Mouse (Mus musculus): ENCODE results near the gene Camk1d. TPM values are rescaled to one million over a fixed set of nuclear protein-coding genes. Genes with fewer than 3 reads are reported as not detected.

The Camk1d gene
- total RNA-seq, 2 experiments from 2014 or later = 6.6 TPM

DNA sequence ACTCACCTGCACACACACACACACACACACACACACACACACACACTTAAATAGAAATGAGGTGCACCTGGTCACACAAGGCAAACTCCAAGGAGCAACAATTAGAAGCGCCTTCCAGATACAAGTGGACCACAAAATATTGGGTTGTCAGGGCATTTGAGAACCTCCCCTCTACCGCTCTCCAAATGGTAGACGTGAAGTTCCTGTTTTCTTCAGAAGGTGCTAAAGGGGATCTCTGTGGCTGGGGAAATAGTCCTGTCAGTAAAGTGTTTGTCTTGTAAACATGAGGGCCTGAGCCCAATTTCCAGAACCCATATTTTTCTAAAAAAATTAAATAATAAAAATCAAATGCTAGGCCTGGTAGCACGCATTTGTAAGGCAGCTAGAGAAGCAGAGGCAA lies 4.4 kb downstream of the Camk1d start:
- no peak for DNase-seq

DNA sequence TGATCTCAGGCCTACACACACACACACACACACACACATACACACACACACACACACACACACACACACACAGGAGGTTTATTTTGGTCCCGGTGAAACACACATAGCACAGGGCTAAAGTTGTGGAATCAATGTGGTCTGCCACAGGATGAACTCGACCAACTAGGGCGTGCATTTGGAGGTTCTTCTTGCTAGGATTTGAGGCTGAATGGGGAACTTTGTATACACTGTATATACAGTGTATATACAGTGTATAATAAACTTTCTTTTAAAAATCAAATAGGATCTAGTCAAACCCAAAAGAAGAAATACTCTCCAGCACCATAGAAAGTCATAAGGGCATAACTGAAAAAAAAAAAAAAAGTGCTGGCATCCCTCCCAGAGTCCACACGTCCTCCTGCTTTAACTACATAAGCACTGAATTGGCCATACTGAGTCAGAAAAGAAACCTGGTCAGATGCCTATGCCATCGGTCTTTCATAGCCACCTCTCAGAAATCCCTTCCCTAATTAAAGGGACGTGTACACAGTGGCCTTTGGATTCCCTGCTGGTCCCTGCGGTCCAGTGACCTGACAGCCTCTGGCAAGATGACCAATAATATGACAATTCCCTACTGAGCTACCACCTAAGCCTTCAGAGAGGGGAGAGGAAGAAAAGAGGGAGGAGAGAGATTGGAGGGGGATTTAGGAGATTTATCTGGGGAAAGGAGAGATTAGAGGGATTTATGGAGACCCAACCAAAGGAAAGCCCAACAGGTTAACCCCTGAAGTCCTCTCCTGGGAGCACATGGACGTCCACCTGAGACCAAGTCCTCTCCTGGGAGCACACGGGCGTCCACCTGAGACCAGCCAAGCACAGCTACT lies 6.2 kb downstream of the Camk1d start:
- DNase-seq = no peak

DNA sequence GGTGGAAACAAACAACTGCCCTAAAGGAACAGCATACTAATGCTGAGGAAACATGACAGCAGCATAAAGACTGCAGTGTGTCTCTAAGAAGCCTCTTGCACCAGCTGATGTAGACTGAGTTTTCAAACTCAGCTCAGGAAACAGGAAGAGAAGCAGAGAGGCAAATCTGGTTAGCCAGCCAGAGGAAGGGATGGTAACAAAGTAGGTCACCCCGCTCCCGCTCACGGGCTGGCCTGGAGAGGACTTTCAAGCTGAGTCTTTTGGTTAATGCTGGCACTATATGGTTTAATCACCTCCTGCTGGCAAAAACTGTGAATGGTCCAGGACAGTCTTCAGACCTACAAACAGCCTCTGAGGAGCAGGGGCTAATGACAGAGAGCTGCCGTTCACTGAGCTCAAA lies 7.7 kb downstream of the Camk1d start:
- DNase-seq = no peak

DNA sequence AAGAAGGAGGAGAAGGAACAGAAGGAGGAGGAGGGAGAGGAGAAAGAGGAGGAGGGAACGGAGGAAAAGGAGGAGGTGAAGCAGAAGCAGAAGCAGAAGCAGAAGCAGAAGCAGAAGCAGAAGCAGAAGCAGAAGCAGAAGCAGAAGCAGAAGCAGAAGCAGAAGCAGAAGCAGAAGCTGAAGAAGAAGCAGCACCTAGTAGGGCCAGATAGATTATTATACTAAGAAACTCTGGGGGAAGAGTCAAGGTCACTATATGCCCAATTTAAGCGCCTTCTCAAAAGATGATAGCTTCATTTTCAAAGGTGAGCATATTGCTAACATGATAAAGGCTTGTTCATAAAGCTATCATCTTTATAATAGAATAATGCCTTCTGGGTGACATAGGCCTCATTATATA lies 11.9 kb downstream of the Camk1d start:
- DNase-seq = no peak

DNA sequence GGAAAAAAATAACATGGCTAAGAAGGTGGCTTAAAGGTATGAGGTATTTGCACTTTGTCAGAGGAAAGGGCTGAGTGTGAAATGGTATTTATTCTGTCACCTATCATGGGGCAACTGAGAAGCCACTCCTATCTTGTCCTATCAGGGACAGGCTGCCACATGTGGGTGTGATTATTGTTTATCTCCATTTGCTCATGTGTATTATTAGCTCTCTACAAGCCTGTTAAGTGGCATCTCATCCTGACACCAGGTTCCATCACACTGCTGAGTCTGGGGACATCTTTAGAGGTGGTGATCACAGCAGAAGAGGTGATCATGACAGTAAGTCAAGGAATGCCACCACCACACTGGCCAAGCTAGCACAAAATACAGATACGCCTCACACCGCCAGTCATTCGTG lies 13.4 kb downstream of the Camk1d start:
- no peak for DNase-seq

DNA sequence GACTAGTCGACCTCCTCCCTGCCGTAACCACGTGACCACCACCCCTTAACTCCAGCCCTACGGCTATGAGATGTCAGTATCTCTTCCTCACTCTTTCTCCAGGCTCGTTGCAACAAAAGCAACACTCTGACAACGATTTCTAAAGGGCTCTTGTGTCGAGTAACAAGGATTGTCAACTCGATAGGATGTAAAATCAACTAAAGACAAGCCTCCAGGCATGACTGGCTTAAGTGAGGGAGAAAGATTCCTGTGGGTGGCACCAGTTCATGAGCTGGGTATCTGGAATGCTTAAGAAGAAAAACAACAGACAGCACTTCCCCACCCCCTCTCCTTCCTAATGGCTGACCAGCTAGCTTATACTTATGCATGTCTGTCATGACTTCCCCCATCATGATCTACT lies 15.9 kb downstream of the Camk1d start:
- no peak for DNase-seq

DNA sequence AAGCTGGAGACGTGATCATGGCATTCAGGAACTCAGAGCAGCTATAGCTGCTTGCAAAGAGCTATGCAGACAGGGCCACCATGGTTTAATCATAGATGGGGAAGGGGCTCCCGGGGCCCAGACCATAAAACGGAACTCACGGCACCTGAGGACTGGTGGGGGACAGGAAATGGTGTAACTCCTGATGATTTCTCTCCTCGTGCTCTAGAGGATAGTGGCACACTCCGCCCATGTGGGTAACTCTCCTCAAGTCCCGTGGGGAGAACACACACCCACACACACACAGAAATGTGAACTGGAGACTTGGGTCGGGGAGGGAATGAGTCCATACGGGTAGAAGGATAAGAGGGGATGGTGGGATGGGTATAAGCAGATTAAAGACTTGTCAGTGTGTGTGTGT lies 20.2 kb downstream of the Camk1d start:
- DNase-seq = no peak

DNA sequence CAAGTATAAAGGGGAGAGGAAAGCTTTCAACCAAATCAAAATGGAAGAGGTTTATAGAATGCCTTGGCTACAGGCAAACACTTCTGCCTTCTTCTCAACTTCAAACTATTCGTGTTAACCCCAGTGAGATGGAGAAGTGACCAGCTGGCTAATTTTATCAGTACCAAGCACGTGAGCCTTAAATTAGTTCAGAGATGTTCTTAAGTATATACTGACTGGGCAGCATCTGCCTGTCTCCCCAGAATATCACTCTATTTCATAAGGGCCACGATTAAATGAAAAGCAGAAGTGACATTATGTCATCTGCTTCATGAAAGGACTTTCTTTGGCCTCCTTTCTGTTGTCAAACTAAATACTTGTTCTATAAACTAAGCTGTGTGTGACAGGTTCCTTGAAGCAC lies 22.6 kb downstream of the Camk1d start:
- no peak for DNase-seq

DNA sequence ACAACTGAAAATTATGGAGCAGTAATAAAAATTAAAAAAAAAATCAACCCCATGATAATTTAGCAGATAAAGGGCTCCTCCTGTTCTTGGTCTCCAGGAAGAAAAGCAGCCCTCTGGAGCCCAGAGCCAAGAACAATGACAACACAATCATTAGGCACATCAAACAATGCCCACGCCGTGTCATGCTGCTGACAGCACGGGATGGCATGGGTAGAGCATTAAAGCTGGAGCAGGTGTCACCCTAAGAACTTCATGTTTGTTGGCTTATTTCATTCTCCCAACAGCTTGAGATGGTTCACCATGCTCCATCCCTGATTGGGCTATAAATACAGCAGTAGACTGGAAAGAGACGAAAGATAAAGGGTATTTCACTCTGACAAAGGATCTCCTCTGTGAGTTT lies 30.9 kb downstream of the Camk1d start:
- DNase-seq = no peak

DNA sequence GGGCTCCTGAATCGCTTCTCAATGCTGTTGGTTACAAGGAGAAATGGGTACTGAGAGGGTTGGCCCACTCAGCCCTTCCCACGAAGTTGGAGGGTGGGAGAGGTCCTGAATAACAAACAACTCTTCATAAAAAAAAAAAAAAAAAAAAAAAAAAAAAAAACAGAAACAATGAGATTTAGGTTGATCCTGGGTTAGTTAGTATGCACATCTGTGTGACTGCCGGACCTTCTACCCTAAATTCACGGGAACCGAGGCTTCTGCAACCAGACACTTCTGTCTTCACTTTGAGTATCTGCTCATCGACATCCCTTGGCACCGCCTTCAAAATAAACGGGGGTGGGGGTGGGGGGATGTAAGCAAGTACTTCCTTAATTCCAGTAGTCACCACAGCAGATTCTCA lies 32.4 kb downstream of the Camk1d start:
- DNase-seq = no peak

DNA sequence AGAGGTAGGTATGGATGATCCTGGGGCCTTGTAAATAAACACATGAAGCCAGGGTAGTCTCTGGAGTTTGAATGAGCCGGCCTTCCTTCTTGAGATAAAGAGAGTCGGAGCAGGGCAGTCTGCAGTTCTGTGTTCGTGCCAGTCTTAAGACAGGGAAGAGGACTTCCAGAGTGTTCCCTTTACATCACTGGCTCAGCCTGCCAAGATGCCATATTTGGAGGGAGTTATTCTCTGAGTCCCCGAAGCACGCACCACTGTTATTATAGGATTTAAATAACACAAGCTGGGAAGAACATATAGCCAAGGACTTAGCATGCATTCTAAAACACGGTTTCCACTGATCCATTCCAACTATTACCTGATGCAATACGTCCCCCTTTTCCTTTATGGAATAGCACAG lies 33.0 kb downstream of the Camk1d start:
- DNase-seq = no peak

DNA sequence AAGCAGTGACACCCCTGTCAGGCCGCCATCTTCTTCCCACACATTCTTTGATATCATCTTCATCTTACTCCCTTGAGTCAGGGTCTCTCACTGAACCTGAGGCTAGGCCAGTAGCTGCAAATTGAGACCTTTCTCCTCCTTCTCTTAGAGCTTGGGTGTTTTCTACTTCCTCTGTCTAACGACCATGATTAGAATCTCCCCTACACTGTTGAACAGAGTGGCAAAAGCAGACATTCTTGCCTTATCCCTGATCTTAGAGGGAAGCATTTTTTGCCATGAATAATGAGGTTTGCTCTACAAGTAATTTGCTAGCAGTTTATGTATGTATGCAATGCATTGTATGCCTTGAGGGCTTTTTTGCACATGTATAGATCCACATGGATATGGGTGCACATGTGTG lies 35.3 kb downstream of the Camk1d start:
- DNase-seq = no peak

DNA sequence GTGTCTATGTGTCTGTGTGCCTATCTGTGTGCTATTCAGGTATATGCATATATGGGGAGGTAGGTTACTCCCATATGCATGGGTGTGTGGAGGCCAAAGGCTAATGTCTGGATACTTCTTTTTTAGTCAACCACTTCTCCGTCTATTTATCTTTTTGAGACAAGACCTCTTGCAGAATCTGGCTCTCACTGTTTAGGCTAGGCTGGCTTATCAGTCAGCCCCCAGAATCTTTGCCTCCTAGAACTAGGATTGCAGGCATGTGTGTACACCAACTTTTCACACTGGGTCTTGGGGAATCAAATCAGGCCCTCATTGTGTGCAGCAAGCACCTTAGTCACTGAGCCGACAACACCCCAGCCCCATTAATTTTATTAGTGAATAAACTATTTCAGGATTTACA lies 36.8 kb downstream of the Camk1d start:
- DNase-seq = no peak

DNA sequence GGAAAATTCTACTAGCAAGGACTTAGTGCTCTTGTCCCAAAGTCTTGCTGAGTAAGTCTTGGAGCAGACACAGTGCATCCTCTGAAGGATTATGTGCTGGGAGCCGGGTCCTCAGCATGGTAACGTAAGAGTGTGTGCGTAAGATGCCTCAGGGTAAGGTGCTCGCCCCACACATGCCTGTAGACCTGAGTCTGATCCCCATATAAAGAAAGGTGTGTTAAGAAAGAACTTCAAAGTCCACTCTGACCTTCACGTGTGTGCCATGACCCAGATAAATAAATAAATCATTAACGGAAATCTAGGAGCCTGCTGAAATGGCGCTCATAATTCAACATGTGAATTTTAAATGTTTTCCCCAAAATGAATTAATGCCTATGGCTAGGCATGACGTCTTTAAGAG lies 37.5 kb downstream of the Camk1d start:
- DNase-seq = no peak

DNA sequence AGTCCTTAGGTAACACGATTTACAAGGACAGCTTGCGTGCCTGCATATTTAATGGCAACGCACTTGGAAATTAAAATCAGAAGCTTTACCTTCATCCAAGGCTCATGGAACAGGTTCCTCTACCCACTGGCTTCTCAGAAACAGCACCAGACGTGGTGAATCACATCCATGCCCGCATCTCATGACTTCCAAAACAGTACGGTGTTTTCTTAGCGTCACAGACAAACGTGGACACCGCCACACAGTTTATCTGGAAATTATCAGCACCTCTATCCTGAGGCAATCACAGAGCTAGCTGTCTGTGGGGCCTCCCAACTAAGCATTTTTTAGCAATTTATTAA lies 38.2 kb downstream of the Camk1d start:
- no peak for DNase-seq

DNA sequence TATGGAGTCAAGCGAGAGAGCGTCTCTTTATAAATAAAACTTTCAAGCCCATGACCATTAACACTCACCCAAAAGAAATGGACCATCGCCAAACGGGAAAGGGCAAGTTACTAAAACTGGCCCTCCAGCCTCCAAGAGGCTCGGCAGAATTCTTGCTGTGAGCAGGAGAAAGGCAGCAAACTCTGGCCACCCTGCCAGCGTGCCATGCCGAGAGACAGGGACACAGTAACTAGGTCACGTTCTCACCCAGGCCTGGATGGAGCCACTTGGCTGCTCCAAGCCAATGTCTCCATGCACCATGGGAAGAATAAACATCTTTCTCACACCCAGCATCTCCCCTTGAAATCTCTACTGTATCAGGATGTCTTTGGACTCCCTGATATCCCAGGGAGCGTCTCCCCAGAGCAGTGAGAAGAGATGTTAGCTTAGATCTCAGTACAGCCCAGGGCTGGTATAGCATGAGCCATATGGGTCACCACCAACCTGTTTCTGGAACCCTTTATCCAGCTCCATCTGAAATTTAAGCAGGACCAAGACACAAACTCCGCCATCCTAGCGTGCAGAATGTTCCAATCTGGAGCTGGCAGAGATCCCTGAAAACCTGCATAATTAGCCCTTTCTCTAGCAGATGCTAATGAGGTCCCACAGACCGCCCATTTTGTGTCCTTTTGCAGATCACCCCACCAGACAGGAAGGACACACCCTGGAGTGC lies 38.7 kb downstream of the Camk1d start:
- DNase-seq = peak in 1 of 2 experiments; percentile 12

DNA sequence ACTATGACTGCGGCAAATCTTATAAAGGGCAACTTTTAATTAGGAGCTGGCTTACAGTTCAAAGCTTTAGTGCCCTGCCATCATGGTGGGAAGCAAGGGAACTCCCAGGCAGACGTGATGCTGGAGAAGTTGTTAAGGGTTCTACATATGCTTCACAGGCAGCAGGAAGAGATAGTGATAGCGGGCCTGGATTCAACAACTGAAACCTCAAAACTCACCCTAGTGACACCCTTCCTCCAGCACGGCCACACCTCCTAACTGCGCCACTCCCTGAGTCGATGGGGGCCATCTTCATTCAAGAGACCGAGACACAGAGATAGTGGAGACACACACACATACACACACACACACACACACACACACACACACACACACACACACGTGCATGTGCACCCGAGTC lies 39.8 kb downstream of the Camk1d start:
- no peak for DNase-seq

DNA sequence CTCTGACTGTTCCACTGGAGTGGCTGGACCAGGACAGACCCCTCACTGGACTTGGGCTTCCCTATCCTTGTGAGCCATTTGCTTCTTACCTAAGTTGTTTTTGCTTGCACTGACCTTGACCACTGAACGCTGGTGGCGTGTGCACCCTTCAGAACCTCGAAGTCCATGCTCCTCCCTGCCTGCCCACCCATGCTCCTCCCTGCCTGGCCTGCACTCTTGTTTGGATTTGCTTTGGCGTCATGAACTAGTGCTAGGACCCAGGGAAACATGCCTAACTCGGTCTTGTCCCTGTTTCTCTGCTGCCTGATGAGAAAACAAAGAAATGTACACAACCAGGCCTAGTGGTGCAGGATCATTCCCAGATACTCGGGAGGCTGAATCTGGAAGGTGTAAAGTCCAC lies 40.5 kb downstream of the Camk1d start:
- no peak for DNase-seq

DNA sequence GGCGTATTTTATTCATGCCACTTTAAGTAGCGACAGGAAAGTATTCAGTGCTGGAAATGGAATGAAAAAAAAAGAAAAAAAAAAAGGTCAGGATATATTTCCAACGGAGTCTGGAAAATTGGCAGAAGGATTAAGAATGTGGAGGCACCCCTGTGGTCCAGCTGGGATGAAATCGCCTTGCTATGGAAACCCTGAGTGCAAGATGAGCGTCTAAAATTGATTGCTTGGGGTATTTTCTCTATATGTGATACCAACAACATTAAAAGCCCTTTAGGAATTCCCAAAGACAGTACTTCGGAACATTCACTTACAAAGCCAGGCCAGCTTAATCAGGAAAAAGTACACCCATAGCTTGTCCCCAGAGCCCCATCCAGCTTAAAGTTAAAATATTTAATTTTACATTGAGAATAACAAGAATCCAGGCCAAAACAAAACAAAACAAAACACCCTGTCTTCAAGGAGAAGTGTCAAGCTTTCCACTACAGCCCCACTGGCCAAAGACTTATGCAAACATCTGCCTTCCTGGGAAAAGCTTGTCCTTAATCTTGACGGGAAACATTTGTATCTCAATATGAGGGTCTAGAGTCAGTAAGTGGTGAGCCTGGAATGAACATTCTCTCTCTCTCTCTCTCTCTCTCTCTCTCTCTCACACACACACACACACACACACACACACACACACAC lies 41.3 kb downstream of the Camk1d start:
- no peak for DNase-seq

DNA sequence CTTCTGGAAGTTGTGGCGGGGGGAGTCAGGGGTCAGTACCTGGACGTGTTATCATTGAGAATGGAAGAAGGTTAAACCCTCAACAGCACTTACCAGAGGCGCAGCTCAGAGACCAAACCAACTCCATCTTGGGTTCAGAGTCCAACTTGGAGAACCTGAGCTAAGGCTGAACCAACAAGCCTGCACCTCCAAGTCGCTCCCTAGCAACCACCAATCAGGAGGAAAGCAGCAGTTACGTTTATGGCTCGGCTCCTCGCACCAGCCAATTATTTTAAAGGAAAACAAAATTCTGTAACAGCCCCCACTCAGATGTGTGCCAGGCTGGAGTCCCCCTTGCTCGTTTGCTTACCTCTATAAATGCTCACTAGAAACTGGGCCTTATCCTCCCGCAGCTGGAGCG lies 44.2 kb downstream of the Camk1d start:
- no peak for DNase-seq

DNA sequence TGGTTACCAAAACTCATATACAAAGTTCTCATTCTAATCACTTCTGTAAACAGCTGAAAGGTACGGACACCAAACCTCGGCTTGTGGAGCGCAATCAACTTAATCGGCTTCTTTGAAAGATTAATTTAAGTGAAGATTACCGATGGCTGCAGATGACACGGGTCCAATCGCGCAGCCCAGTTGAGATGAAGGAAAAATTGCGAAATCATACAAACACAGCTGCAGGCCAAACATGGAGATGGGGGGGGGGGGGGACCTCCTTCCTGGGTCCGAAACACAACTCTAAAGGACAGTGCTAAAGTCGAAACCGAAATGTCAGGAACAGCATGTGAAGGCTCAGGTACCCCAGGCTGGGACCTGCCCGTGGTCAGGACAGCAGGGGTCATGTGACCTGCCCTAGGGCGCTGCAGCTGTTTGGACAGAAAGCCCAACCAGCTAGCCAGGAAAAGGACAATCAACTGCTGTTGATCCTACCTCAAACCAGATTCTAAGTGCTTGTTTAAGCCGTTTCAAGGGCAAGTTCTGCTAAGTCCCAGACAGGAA lies 44.7 kb downstream of the Camk1d start:
- no peak for DNase-seq

DNA sequence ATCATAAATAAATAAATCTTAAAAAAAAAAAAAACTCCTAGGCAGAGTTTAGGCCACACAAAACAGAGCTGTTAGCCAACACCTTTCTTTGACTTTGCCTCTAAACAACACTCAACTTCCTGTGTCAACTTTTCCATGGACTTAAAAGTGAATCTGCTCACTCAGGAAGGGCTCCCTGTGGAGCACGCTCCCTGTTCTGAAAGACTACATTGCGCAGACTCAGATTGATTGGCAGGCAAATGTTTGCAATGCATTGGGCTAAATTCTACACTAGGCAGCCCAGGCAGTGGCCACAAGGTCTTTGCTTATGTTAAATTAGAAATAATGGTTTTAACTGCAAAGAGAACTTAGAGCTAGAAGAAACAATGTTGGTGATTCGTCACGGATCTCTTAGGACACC lies 45.4 kb downstream of the Camk1d start:
- DNase-seq = no peak

DNA sequence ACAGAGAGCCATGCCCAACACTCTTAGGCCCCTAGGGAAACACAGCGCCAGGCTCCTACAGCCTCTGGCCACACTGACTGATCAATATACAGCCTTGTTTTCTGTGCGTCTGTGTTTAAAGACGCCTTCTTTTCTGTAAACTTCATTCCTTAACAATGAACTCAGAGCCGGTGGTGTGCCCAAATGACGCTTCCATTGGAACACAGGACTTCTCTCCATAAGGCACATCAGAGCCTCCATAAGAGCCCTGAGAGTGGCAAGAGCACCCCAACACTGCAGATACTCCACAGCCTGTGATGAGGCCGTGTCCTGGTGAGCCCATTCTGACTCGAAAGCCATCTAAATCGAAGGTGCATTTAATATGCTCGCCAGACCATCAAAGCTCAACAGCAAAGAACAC lies 50.8 kb downstream of the Camk1d start:
- no peak for DNase-seq
